Mouse (Mus musculus): ENCODE measurements at regions not wholly inside any gene's neighbourhood (a gene's known extent, or its start where the extent isn't known, plus 50 kb on each side); places are given as distances from the start of the nearest gene placed in this dataset.

- no peak overlapping the region for H3K4me3 ChIP-seq (replicated peaks in 1 of 3; ENCODE audit: low read depth in 2 of 3, low read length in 2 of 3, poor library complexity in 1 of 3)
- peaks cover 0 to 4% of the 10 kb centered on the region in 2 experiments; a peak in 1 of 4 replicates for H3K4me1 ChIP-seq (ENCODE audit: control insufficient read depth in 1 of 2, insufficient read depth in 2 of 2)
- in situ Hi-C loops (cut with MboI; ENCODE audit: low pct_ligation_motif_present, low pct_unique_long_range_greater_than_20kb, low sequenced_read_pairs) (no loop called here), dilution Hi-C loops (cut with MboI; ENCODE audit: extremely low pct_ligation_motif_present, extremely low pct_unique_long_range_greater_than_20kb, low sequenced_read_pairs) (no loop called here)
- H3K36me3 ChIP-seq (replicated peaks in 1 of 2; ENCODE audit: control insufficient read depth in 1 of 2, insufficient read depth in 1 of 2, low read length in 1 of 2) = no peaks in the 10 kb centered on the region
- no peaks in the 10 kb centered on the region for H3K27me3 ChIP-seq (replicated peaks)
- H3K9ac ChIP-seq (ENCODE audit: insufficient read depth, low read depth) = no peak overlapping the region
- TF ChIP-seq JUN (IDR thresholded peaks at IDR 0.05; ENCODE audit: insufficient read depth, low read depth, low read length) (peak; percentile 49; the same call in 1 of the 2 replicates), NRF1 (IDR thresholded peaks at IDR 0.05; ENCODE audit: low read depth, low read length) (no peak), EP300 (IDR thresholded peaks at IDR 0.05; ENCODE audit: low read length) (no peak), ZC3H11A (IDR thresholded peaks at IDR 0.05; ENCODE audit: low read depth, low read length) (no peak), TCF12 (IDR thresholded peaks at IDR 0.05; ENCODE audit: low read depth, low read length) (no peak)
- peak; percentile 15 for DNase-seq (ENCODE audit: extremely low read depth)
- H3K4me2 ChIP-seq (ENCODE audit: insufficient read depth, low read depth, poor library complexity, severe bottlenecking) = no peak overlapping the region
- no peaks in the 10 kb centered on the region for H3K9me3 ChIP-seq (replicated peaks; ENCODE audit: low read length)
- no peak overlapping the region for H3K27ac ChIP-seq (ENCODE audit: insufficient read depth, low read depth)
- no peaks in the 10 kb centered on the region for H3K79me2 ChIP-seq (replicated peaks; ENCODE audit: control insufficient read depth, extremely low read depth, insufficient read depth, poor library complexity, severe bottlenecking)
These were observed 774.3 kb upstream of the Lrrc6 start for GRCm38 (mm10) chr15:67275058-67275457.

GRCm38 (mm10) chr15:67272397-67272796, 771.7 kb upstream of the Lrrc6 start:
- H3K27me3 ChIP-seq (replicated peaks) = no peaks in the 10 kb centered on the region
- no peak overlapping the region for H3K4me2 ChIP-seq (ENCODE audit: insufficient read depth, low read depth, poor library complexity, severe bottlenecking)
- H3K4me3 ChIP-seq (replicated peaks in 1 of 3; ENCODE audit: low read depth in 2 of 3, low read length in 2 of 3, poor library complexity in 1 of 3) = no peak overlapping the region
- H3K27ac ChIP-seq (ENCODE audit: insufficient read depth, low read depth) = no peak overlapping the region
- no peak for TF ChIP-seq E2F4 (IDR thresholded peaks at IDR 0.05; ENCODE audit: insufficient replicate concordance, low read depth, low read length)
- peaks cover 0 to 4% of the 10 kb centered on the region in 2 experiments; a peak in 1 of 4 replicates for H3K4me1 ChIP-seq (ENCODE audit: control insufficient read depth in 1 of 2, insufficient read depth in 2 of 2)
- no peak for DNase-seq (ENCODE audit: extremely low read depth)
- H3K9ac ChIP-seq (ENCODE audit: insufficient read depth, low read depth) = no peak overlapping the region
- no peaks in the 10 kb centered on the region for H3K9me3 ChIP-seq (replicated peaks; ENCODE audit: low read length)
- in situ Hi-C loops (cut with MboI; ENCODE audit: low pct_ligation_motif_present, low pct_unique_long_range_greater_than_20kb, low sequenced_read_pairs) (no loop called here), dilution Hi-C loops (cut with MboI; ENCODE audit: extremely low pct_ligation_motif_present, extremely low pct_unique_long_range_greater_than_20kb, low sequenced_read_pairs) (no loop called here)
- H3K79me2 ChIP-seq (replicated peaks; ENCODE audit: control insufficient read depth, extremely low read depth, insufficient read depth, poor library complexity, severe bottlenecking) = no peaks in the 10 kb centered on the region
- H3K36me3 ChIP-seq (replicated peaks in 1 of 2; ENCODE audit: control insufficient read depth in 1 of 2, insufficient read depth in 1 of 2, low read length in 1 of 2) = no peaks in the 10 kb centered on the region

- H3K9me3 ChIP-seq (replicated peaks; ENCODE audit: low read length) = no peaks in the 10 kb centered on the region
- H3K4me2 ChIP-seq (ENCODE audit: insufficient read depth, low read depth, poor library complexity, severe bottlenecking) = no peak overlapping the region
- no peaks in the 10 kb centered on the region for H3K4me1 ChIP-seq (ENCODE audit: control insufficient read depth in 1 of 2, insufficient read depth in 2 of 2)
- in situ Hi-C loops (cut with MboI; ENCODE audit: low pct_ligation_motif_present, low pct_unique_long_range_greater_than_20kb, low sequenced_read_pairs) (no loop called here), dilution Hi-C loops (cut with MboI; ENCODE audit: extremely low pct_ligation_motif_present, extremely low pct_unique_long_range_greater_than_20kb, low sequenced_read_pairs) (no loop called here)
- H3K27me3 ChIP-seq (replicated peaks) = no peaks in the 10 kb centered on the region
- H3K27ac ChIP-seq (ENCODE audit: insufficient read depth, low read depth) = no peak overlapping the region
- H3K79me2 ChIP-seq (replicated peaks; ENCODE audit: control insufficient read depth, extremely low read depth, insufficient read depth, poor library complexity, severe bottlenecking) = no peaks in the 10 kb centered on the region
- H3K36me3 ChIP-seq (replicated peaks in 1 of 2; ENCODE audit: control insufficient read depth in 1 of 2, insufficient read depth in 1 of 2, low read length in 1 of 2) = no peaks in the 10 kb centered on the region
- H3K4me3 ChIP-seq (replicated peaks in 1 of 3; ENCODE audit: low read depth in 2 of 3, low read length in 2 of 3, poor library complexity in 1 of 3) = no peak overlapping the region
- no peak for DNase-seq (ENCODE audit: extremely low read depth)
- H3K9ac ChIP-seq (ENCODE audit: insufficient read depth, low read depth) = no peak overlapping the region
- TF ChIP-seq ETS1 (conservative IDR thresholded peaks at IDR 0.05; ENCODE audit: low read depth, low read length) (no peak), IRF4 (IDR thresholded peaks at IDR 0.05; ENCODE audit: low read depth, low read length) (no peak), SIN3A (IDR thresholded peaks at IDR 0.05; ENCODE audit: low read length) (no peak), ZNF384 (IDR thresholded peaks at IDR 0.05; ENCODE audit: low read depth, low read length) (no peak), UBTF (IDR thresholded peaks at IDR 0.05; ENCODE audit: low read depth, low read length) (no peak), USF1 (IDR thresholded peaks at IDR 0.05; ENCODE audit: low read depth, low read length) (no peak), POLR2AphosphoS2 (IDR thresholded peaks at IDR 0.05; ENCODE audit: low read depth, low read length) (no peak), BHLHE40 (IDR thresholded peaks at IDR 0.05; ENCODE audit: low read depth, low read length) (no peak), E2F4 (IDR thresholded peaks at IDR 0.05; ENCODE audit: insufficient replicate concordance, low read depth, low read length) (no peak), ZKSCAN1 (IDR thresholded peaks at IDR 0.05; ENCODE audit: borderline replicate concordance, low read depth, low read length) (no peak), JUND (conservative IDR thresholded peaks at IDR 0.05; ENCODE audit: low read depth, low read length) (no peak), RCOR1 (conservative IDR thresholded peaks at IDR 0.05; ENCODE audit: low read depth, low read length) (no peak)
These were observed 763.0 kb upstream of the Lrrc6 start for GRCm38 (mm10) chr15:67263723-67264122.

All from CH12.LX (cell line).